Comparison of ENCODE assay signal across 13 mouse cellular contexts in the genomic region with DNA sequence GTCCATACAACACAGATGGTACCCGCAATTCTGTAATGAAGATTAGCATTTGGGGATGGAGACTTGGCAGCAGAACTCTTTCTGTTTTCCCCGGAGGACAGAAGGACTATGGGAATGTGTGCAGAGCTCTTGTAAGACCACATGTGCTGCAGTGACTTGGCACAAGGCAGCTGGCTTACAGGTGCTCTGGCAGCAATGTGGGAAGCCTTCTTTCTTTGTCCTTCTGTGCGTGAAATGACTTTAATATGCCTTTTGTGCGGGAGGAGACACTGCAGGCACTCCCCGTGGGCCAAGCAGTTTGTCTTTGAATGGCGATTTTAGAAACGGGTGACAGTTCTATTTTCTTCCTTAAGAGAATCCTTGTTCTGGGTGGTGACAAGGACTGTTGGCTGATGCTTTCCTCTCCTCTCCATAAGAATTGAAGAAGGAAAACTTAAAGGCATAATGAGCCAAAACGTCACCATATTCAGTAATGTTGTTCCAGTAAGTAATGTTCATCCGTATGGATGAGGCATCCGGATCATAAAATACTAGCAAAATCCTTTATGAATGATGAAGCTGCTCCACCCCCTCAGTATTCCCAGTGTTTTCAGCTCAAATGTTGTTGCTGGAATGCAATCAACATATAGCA. TPM values are rescaled to one million over a fixed set of nuclear protein-coding genes. Genes with fewer than 3 reads are reported as not detected.
DNase-seq lines count a peak whose midpoint lies in the region; ATAC-seq and TF ChIP-seq lines count a peak whose summit lies in the region.
"Had no signal": no experiment of that assay in that cellular context is flagged by ENCODE, and none has a peak within 500 bp of the region (broad histone marks: within the 10 kb centered on the region; RNA-seq: fewer than 3 reads in every experiment).

No protein-coding gene starts in this region.

- no peak overlapping the region for H3K9ac ChIP-seq in hindbrain, embryonic 11.5 days (ENCODE audit: low read depth, low read length)
- H3K9ac ChIP-seq: limb, embryonic 13.5 days had no signal

- H3K4me2 ChIP-seq in hindbrain, embryonic 11.5 days (replicated peaks; ENCODE audit: low read depth, low read length), result no peak overlapping the region
- H3K4me2 ChIP-seq: limb, embryonic 13.5 days; midbrain, embryonic 11.5 days had no signal

- H3K9me3 ChIP-seq in hindbrain, embryonic 11.5 days (ENCODE audit: control insufficient read depth, low read length), result no peaks in the 10 kb centered on the region
- H3K9me3 ChIP-seq in hindbrain, embryonic 10.5 days, result no peaks in the 10 kb centered on the region
- H3K9me3 ChIP-seq: limb, embryonic 13.5 days had no signal

- H3K4me1 ChIP-seq in hindbrain, embryonic 11.5 days (replicated peaks; ENCODE audit: control insufficient read depth, insufficient read depth, low read length), result no peaks in the 10 kb centered on the region
- H3K4me1 ChIP-seq in hindbrain, embryonic 10.5 days (replicated peaks), result peaks cover 4% of the 10 kb centered on the region
- H3K4me1 ChIP-seq in thymus, adult 2 months (replicated peaks; ENCODE audit: control insufficient read depth, insufficient read depth, low read length), result no peaks in the 10 kb centered on the region
- H3K4me1 ChIP-seq: limb, embryonic 13.5 days had no signal

- WGBS in hindbrain, embryonic 11.5 days, result 60% methylated on average over 10 of the region's 10 CpGs
- WGBS in hindbrain, embryonic 10.5 days, result 61% methylated on average over 10 of the region's 10 CpGs
- 92% methylated on average over 10 of the region's 10 CpGs for WGBS in thymus, adult 2 months

- no peak overlapping the region for H3K27ac ChIP-seq in hindbrain, embryonic 11.5 days (ENCODE audit: low read depth, low read length)
- H3K27ac ChIP-seq in hindbrain, embryonic 10.5 days, result no peak overlapping the region
- no peak overlapping the region for H3K27ac ChIP-seq in thymus, adult 2 months (ENCODE audit: control insufficient read depth, insufficient read depth, low read length)
- H3K27ac ChIP-seq: limb, embryonic 13.5 days had no signal

- H3K4me3 ChIP-seq in hindbrain, embryonic 11.5 days (ENCODE audit: low read depth, low read length), result no peak overlapping the region
- H3K4me3 ChIP-seq in hindbrain, embryonic 10.5 days, result no peak overlapping the region
- H3K4me3 ChIP-seq in thymus, adult 2 months (ENCODE audit: control insufficient read depth, insufficient read depth, low read length), result no peak overlapping the region
- H3K4me3 ChIP-seq: limb, embryonic 13.5 days had no signal

- no peaks in the 10 kb centered on the region for H3K27me3 ChIP-seq in hindbrain, embryonic 11.5 days (ENCODE audit: control insufficient read depth, insufficient read depth, low read length)
- no peaks in the 10 kb centered on the region for H3K27me3 ChIP-seq in hindbrain, embryonic 10.5 days (ENCODE audit: insufficient read depth, poor library complexity, severe bottlenecking)
- H3K27me3 ChIP-seq in thymus, adult 2 months (ENCODE audit: control insufficient read depth, insufficient read depth, low read length), result no peaks in the 10 kb centered on the region
- H3K27me3 ChIP-seq: CH12.LX; limb, embryonic 13.5 days had no signal

- DNase-seq in hindbrain, embryonic 11.5 days (ENCODE audit: low spot score), result peak; percentile 3
- no peak for DNase-seq in hindbrain, embryonic 10.5 days (ENCODE audit: low spot score)
- DNase-seq in frontal cortex, postnatal 14 days (ENCODE audit: low spot score in 2 of 2), result peak; percentile 5 to 11
- DNase-seq in layer of hippocampus, postnatal 36 days, result peak; percentile 29 to 37
- DNase-seq in right cerebral cortex, postnatal 25 days, result peak; percentile 52
- DNase-seq in urinary bladder, adult 2 months (ENCODE audit: low spot score), result no peak
- no peak for DNase-seq in thymus, adult 2 months
- DNase-seq in adrenal gland, postnatal 10 days, result no peak
- DNase-seq: adrenal gland, postnatal 36 days; kidney, adult 2 months had no signal

- TF ChIP-seq CTCF in thymus, adult 2 months (IDR thresholded peaks at IDR 0.05; ENCODE audit: borderline replicate concordance, control insufficient read depth, extremely low read depth, insufficient read depth, low read length, poor library complexity), result no peak

- ATAC-seq in hindbrain, embryonic 11.5 days (ENCODE audit: low FRiP score), result no peak

- no peaks in the 10 kb centered on the region for H3K36me3 ChIP-seq in hindbrain, embryonic 11.5 days (ENCODE audit: control insufficient read depth, insufficient read depth, low read length)
- no peaks in the 10 kb centered on the region for H3K36me3 ChIP-seq in hindbrain, embryonic 10.5 days
- no peaks in the 10 kb centered on the region for H3K36me3 ChIP-seq in thymus, adult 2 months (ENCODE audit: control insufficient read depth, insufficient read depth, low read length)
- H3K36me3 ChIP-seq: limb, embryonic 13.5 days had no signal

- no peak for TF ChIP-seq POLR2A in thymus, adult 2 months (IDR thresholded peaks at IDR 0.05; ENCODE audit: control insufficient read depth, extremely low read depth, insufficient read depth, low read length, poor library complexity)

RNA-seq across cellular contexts. Expression of a gene that starts 27.5 kb away (rescaled TPM):
- polyA plus RNA-seq in hindbrain, embryonic 11.5 days (2014; fragmentation: Nextera tagmentation; extraction: Ambion mirVana), result 7.8 and 11.1 TPM in 2 replicates
- 3.7 and 6.2 TPM in 2 replicates for polyA plus RNA-seq in hindbrain, embryonic 10.5 days (2016; fragmentation: Nextera tagmentation; extraction: Ambion mirVana)
- 10 to 100 TPM in 1 of 2 experiments, 1 to 10 TPM in 1; 8.7 to 11.2 TPM for total RNA-seq in layer of hippocampus, postnatal 36 days (2021)
- 30.5 and 39.1 TPM in 2 replicates for polyA plus RNA-seq in urinary bladder, adult 2 months (2012; rRNA removed)
- 1.0 and 1.1 TPM in 2 replicates for polyA plus RNA-seq in thymus, adult 2 months (2012; rRNA removed)
- 10 to 100 TPM in 1 of 2 experiments, 1 to 10 TPM in 1; 9.5 to 13.3 TPM for total RNA-seq in adrenal gland, postnatal 10 days (2021)
- total RNA-seq: CH12.LX had no signal

Comparison
In these comparisons a context has a peak if more than half of its experiments do, and no peak if none do; other contexts are left out.
1. DNase-seq: peak in hindbrain, embryonic 11.5 days (single experiment), frontal cortex, postnatal 14 days (2 of 2), layer of hippocampus, postnatal 36 days (2 of 2) and right cerebral cortex, postnatal 25 days (single experiment); none in hindbrain, embryonic 10.5 days (single experiment), urinary bladder, adult 2 months (single experiment), thymus, adult 2 months (single experiment) and adrenal gland, postnatal 10 days (single experiment).